Mouse (Mus musculus): ENCODE data around the gene Stk11.
A peak's percentile ranks its signal among the peaks of the same experiment; 100 is the strongest.

Gene Stk11

DNA sequence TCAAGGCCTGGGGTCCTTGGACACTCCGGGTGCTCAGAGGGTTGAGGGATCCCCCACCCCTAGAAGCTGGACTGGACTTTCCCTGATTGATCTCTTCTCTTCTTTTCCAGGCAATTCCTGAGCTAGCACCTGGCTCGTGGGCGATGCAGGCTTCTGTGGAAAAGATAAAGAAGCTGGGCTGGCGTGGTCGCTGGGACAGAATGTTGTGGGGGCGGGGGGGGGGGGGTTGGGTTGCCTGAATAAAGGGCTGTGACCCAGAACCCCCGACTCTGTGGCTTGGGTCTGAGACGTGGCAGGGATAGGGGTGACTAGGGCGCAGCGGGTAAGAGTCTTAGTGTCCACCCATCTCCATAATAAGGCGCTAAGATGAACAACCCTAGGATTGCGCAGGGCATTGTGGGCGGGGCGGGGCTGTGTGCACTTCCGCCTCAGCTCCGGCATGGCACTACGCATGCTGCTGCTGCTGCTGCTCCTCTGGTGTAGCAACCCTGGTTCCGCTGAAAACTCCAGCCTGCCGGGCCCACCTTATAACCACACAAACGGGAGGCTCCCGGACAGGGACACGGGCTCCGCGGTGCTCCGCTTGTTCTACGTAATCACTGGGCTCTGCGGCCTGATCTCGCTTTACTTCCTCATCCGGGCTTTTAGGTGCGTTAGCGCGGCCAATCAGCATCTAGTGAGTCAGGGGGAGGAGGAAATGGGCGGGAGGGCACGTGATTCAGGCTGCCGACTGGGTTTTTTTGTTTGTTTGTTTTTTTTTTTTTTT lies 57.1 kb downstream of the Stk11 start, which contains the start of gene 1600002K03Rik:
TSS of gene 1600002K03Rik (plus strand) at position 418 of the 766 bp plus-strand sequence.
- DNase-seq = peak; percentile 91

GRCm38 (mm10) chr10:80173358-80173757 lies 57.8 kb downstream of the Stk11 start:
- DNase-seq = no peak

DNA sequence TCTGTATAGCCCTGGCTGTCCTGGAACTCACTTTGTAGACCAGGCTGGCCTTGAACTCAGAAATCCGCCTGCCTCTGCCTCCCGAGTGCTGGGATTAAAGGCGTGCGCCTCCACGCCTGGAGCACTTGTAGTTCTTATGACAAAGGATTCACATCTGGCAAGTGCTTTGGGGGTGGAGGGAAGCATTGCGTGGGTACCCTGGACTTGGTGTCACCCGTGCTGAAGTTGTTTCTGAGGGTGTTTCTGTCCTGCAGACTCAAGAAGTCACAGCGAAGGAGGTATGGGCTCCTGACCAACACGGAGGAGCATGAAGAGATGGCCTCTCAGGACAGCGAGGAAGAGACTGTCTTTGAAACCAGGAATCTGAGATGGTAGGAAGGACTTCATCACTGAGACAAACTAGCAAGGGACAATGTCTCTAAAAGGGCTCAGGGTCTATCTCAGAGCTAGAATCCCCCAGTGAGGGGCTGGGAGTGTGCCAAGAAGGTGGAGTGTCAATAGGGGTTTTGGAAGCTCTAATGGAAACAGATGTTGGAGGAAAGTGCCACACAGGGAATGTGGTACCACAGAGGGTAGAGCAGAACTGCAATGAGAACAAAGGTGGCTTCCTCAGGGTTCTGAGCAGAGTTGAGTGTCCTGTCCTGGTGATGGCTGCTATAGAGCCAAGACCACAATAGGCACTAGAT lies 58.5 kb downstream of the Stk11 start:
- no peak for DNase-seq

DNA sequence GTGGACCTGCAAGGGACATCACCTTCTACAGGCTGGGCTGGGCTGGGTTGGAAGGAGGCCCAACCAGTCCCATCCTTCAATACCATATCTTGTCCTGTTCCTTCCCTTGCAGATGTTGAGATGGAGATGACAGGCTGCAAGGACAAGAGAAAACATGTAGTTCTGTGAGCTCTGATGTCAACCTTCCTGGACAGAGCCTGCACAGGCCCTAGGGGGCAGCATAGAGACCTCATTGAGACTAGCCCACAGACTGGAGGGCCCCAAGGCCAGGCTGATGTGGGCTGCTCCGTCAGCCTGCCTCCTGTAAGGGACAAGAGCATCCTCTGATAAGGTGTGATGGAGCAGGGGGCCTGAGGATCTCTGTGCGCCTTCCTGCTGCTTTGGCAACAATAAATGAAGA lies 59.1 kb downstream of the Stk11 start:
- no peak for DNase-seq

GRCm38 (mm10) chr10:80175536-80176269 lies 60.1 kb downstream of the Stk11 start:
- DNase-seq = peak; percentile 46

- no peak for DNase-seq
Measured at GRCm38 (mm10) chr10:80176270-80176834, 60.7 kb downstream of the Stk11 start.

GRCm38 (mm10) chr10:80177441-80178279 lies 62.1 kb downstream of the Stk11 start:
- DNase-seq = no peak

GRCm38 (mm10) chr10:80179068-80180051 lies 63.8 kb downstream of the Stk11 start, which contains the start of gene Efna2:
Efna2 (plus strand) TSS chr10:80179482.
- DNase-seq = peak; percentile 68
